Mouse (Mus musculus) layer of hippocampus, adult 18-20 months (tissue): Measurements from ENCODE around the gene Ncf2. TPM values are rescaled to one million over a fixed set of nuclear protein-coding genes. Genes with fewer than 3 reads are reported as not detected.

ENCODE experiments used
- DNase-seq, 2 experiments: peaks; one replicate each; pipeline ENCODE4 v3.0.0; 2022; ENCODE audit warnings: low spot score in 2 of 2
- total RNA-seq, 2 experiments: library from RNA; stranded (reverse); gene quantifications; 2 replicates each; pipeline ENCODE4 v1.2.3; 2021

Gene Ncf2
- total RNA-seq, 2 experiments from 2014 or later: 2.7 to 3.4 TPM

GRCm38 (mm10) chr1:152795688-152796255 lies 4.2 kb upstream of the Ncf2 start:
- DNase-seq: no peak

DNA sequence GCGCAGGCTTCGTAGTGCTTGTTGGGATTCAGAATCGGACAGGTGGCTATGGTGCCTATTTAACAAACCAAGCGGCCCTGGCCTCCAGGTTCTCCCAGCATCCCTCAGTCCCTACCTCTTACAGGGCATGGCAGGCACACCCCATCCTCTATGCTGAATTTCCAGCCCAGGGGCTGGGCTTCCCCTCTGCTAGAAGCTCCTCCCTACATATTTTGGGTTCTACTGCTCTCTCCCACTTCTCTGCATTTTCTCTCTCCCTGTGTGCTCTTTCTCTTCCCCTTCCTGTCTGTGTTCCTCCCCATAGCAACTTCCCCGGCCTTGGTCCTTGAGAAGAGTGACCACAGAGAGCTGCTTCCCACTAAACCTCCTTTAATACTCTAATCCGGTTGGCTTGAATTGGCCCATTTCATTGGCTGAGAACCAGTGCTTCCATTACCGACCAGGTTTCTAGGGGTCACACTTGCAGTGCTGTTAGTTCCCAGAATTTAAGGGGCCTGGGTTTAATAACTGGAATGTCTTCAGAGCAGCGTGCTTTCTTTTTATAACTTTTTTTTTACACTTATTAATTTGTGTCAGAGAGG lies 3.2 kb upstream of the Ncf2 start:
- no peak for DNase-seq

DNA sequence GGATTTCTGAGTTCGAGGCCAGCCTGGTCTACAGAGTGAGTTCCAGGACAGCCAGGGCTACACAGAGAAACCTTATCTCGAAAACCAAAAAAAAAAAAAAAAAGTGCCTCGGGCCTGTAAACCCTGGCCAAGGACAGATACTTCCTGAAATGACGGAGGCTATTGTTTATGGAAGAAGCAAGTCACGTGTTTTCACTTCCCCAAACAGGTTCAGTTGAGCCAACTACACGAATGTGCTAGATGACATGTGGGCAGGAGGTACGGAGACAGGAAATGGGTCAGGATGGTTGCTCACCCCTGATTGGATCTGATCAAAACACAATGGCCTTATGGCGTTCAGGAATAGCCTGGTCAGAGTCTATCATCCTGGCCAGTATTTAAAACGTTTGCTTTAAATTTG lies 1.9 kb upstream of the Ncf2 start:
- no peak for DNase-seq

- no peak for DNase-seq
These were observed 711 bp downstream of the Ncf2 start for GRCm38 (mm10) chr1:152800633-152801176.

DNA sequence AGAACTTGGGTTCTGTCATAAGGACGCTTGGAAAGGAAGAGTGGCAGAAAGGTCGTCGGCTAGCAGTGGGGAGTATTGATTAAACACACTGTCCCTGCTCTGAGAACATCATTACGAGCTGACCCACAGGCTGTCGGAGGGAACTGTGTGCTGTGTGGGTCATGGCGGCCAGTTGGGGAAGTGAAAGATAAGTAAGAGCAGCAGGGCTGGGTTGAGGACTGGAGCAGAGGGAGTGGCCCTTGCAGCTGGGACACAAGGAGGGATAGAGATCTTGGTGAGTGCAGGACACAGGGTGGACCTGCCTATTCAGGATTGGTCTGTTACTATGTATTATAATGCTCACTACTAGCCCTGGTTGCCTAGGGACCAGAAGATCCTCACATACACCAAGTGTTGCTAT lies 4.9 kb downstream of the Ncf2 start:
- DNase-seq: no peak

DNA sequence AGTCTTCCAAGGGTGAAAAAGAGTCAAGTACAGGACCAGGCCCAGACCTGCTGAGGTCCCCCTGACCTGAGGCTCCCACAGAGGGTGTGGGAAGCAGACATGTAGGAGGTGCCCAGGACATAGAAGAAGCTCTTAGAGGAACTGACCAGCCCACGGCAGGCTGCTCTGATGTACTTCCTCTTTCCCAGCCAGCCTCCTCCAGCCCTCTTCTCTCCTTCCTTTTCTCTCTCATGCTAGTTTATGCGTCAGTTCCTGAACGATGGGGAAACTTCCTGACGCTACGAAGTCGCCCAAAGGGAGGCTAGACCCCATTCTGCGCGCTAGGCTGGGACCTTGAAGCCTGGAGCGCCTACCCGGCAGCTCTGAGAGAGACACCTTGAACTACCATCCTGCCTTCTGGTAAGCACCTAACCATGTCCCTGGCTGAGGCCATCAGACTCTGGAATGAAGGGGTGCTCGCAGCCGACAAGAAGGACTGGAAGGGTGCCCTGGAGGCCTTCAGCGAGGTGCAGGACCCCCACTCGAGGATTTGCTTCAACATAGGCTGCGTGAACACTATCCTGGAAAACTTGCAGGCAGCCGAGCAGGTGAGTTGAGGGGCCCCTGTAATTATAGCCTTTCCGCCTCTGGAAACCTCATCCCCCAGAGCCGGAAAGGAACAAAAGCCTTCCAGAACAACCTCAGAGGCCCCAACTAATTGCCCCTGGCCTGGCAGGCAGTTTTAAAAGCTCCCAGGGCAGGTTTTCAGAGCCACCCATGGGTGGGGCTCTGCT lies 7.8 kb downstream of the Ncf2 start:
- DNase-seq: no peak

- DNase-seq: no peak
These were observed 8.3 kb downstream of the Ncf2 start for GRCm38 (mm10) chr1:152808392-152808680.

DNA sequence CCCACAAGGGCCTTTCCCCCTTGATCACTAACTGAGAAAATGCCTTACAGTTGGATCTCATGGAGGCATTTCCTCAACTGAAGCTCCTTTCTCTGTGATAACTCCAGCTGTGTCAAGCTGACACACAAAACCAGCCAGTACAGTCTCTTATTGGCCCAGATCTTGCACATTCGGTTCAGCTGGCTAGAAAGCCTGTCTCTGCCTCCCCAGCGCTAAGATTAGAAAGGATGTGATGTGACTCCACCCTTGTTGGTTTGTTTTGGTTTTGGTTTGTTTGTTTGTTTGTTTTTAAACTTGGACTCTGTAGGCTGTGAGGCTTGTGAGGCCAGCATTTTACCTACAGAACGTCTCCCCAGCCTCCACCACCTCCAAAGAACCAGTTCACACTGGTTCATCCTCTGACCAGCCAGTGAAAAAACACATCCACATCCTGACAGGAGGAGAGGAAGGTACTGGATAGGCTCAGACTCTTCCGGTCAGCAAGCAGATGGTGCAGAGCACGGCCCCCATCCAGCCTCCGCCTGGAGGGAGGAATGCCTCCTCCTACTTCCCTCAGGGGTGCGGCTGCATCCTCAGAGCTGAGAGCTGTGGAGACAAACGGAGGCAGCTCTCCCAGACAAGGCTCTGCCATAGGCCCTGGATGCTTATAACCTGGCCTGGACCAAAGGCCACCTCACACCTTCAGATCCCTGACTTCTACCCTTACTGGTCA lies 9.7 kb downstream of the Ncf2 start:
- DNase-seq: no peak

DNA sequence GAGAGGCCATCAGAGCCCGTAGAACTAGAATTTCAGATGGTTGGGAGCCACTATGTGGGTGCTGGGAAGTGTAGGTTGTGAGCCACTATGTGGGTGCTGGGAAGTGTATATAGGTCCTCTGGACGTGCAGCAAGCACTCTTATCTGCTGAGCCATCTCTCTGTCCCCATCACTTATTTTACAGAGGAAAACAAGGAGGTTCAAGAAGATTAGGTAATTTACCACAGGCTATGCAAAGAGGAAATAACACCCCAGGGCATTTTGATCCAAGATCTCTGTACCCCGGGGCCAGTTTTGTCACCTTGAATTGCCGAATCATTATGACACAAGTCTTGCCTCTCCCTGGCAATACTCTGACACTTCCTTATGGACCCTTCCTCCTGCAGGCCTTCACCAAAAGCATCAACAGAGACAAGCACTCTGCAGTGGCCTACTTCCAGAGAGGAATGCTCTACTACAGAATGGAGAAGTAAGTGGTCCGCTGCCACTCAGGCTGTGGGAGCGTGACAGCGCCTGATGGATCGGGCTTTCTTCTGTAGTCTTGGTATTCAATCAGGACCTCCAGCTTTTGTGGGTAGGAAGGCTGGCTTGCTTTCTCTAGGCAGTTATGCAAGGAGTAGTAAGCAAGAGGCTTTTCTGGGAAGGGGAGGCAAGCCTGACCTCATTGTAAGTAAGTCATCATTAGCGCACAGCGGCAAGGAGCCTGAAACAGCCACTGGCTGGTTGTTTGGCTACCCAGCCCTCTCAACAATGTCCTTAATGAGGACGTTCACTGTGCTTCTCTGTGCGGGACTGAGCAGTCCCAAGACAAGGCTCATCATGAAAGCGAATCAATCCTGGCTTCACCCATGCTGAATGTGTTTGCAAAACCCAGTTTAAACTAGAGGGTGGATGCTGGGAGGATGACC lies 10.8 kb downstream of the Ncf2 start:
- no peak for DNase-seq

GRCm38 (mm10) chr1:152815265-152815701 lies 15.3 kb downstream of the Ncf2 start:
- DNase-seq: peak in 1 of 2 experiments; percentile 34

DNA sequence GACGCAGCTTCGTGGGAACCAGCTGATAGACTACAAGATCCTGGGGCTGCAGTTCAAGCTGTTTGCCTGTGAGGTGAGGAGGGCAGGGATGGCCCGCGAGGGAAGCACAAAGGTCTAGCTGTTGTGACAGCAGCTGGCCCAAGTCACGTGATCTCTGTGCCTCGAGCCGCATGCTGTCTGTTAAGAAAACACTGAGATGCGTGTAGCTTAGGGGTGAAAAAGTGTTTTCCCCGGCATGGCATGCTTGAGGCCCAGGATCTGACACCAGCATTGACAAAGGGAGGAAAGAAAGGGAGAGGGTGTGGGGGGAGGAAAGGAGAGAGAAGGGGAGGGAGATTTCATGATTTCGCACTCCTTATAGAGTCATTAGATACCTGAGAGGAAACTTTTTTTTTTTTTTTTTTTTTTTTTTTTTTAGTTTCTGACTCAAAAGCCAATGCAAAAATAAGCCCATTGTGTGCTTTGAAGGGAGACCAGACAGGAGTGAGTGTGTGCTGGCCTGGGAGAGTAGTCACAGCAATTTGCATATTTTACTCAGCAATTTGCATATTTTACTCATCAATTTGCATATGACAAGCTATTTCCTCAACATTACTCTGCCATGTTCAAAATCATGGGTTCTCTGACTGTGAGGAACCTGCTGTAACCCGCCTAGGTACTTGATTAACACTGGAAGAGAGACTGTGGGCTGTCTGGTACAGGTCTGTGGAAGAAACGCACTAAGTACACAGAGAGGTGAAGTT lies 17.2 kb downstream of the Ncf2 start:
- no peak for DNase-seq

- no peak for DNase-seq
These were observed 17.8 kb downstream of the Ncf2 start for GRCm38 (mm10) chr1:152817794-152818193.

DNA sequence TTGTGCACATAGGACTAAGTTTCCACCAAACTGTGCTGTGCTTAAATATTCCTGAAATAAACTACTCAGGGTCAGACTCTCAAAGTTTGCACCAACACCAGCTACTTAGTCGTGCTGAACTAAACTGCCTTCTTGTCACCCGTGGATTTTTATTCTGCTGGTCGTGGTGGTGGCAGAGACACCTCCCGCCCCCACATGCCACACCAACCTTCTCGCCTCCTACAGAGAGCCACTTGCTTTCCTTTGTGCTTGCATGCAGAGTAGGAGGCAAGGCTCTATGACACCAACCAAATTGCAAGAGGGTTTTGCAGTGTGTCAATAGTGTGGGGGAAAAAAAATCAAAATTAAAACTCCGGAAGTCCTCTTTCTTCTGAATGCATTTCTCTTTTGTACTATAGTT lies 19.6 kb downstream of the Ncf2 start:
- DNase-seq: no peak

- no peak for DNase-seq
These were observed 21.1 kb downstream of the Ncf2 start for GRCm38 (mm10) chr1:152820911-152821695.

- no peak for DNase-seq
These were observed 21.8 kb downstream of the Ncf2 start for GRCm38 (mm10) chr1:152821746-152822145.

GRCm38 (mm10) chr1:152824206-152824605 lies 24.2 kb downstream of the Ncf2 start:
- no peak for DNase-seq

DNA sequence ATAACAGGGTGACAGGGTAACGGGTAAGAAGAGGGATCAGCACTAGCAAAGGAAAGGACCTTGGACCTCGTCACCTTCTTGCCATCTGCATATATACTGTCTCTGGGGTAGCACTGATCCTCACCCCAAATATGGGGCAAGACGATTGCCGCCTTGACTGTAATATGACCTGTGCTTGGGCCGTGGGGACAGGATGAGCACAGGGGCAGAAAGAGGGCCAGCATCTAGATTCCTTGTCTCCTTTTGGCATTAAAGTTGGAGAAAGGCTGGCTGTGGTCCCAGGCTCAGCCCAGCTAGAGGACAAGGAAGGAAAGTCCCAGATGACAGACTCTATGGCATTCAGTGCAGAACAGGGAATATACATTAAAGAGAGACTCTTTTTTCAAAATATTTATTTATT lies 26.5 kb downstream of the Ncf2 start:
- DNase-seq: no peak

GRCm38 (mm10) chr1:152828168-152828567 lies 28.2 kb downstream of the Ncf2 start:
- no peak for DNase-seq

- DNase-seq: no peak
These were observed 28.8 kb downstream of the Ncf2 start for GRCm38 (mm10) chr1:152828637-152829355.
